Mouse (Mus musculus) myocyte (in vitro differentiated cells): ENCODE measurements around the gene Phf13.

Experiments
- E2F4 ChIP-seq: IDR thresholded peaks from one replicate; pipeline ENCODE4 v1.6.1; 2011; ENCODE audit warnings: mild to moderate bottlenecking, control low read depth, moderate library complexity; ENCODE audit not compliant: insufficient read depth
- MAX ChIP-seq: IDR thresholded peaks from one replicate; pipeline ENCODE4 v1.6.1; 2011; ENCODE audit warnings: low read depth, mild to moderate bottlenecking, control low read depth
- MYOD1 ChIP-seq, 3 experiments: IDR thresholded peaks; one replicate each; pipeline ENCODE4 v1.6.1; 2011; ENCODE audit warnings: control low read depth in 2 of 3, low read depth in 2 of 3, mild to moderate bottlenecking in 2 of 3, moderate library complexity in 1 of 3; ENCODE audit not compliant: insufficient read length in 2 of 3, control insufficient read depth in 1 of 3
- MYOG ChIP-seq, 3 experiments: IDR thresholded peaks; one replicate each; pipeline ENCODE4 v1.6.1; 2011; ENCODE audit warnings: control low read depth in 2 of 3, low read depth in 2 of 3, mild to moderate bottlenecking in 2 of 3; ENCODE audit not compliant: insufficient read length in 2 of 3, control insufficient read depth in 1 of 3, insufficient read depth in 1 of 3
- POLR2A ChIP-seq: IDR thresholded peaks from one replicate; pipeline ENCODE4 v1.6.1; 2011; ENCODE audit warnings: low read depth, mild to moderate bottlenecking, control low read depth, moderate library complexity; ENCODE audit not compliant: insufficient read length
- REST ChIP-seq: IDR thresholded peaks from one replicate; pipeline ENCODE4 v1.6.1; 2011; ENCODE audit warnings: mild to moderate bottlenecking, control low read depth, moderate library complexity; ENCODE audit not compliant: insufficient read depth, insufficient read length
- SRF ChIP-seq: IDR thresholded peaks from one replicate; pipeline ENCODE4 v1.6.1; 2011; ENCODE audit warnings: low read depth; ENCODE audit not compliant: control insufficient read depth, insufficient read length
- TCF12 ChIP-seq: IDR thresholded peaks from one replicate; pipeline ENCODE4 v1.6.1; 2011; ENCODE audit warnings: mild to moderate bottlenecking, control low read depth; ENCODE audit not compliant: poor library complexity, insufficient read depth, severe bottlenecking
- USF1 ChIP-seq: IDR thresholded peaks from one replicate; pipeline ENCODE4 v1.6.1; 2011; ENCODE audit warnings: low read depth, mild to moderate bottlenecking, control low read depth, moderate library complexity

DNA sequence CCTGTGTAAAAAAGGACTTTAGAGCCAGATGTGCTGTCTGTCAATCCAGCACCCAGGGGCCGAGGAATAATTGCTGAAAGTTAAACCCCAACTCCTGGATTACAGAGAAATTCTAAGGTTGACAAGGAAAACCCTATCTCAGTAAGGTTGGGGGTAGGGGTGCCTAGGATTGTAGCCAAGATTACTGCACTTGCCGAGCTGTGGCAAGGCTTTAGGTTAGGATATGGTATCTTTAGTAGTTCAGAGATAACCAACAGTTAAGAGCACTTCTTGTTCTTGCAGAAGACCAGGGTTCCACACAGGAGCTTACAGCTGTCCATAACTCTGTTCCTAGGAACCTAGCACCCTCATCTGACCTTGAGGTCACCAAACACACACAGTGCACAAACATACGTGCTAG, 1.6 kb upstream of the Phf13 start:
- TF ChIP-seq POLR2A, result no peak
- TF ChIP-seq TCF12, result no peak
- TF ChIP-seq MYOG (IDR thresholded peaks at IDR 0.05; ENCODE audit: control insufficient read depth in 1 of 3, insufficient read depth in 1 of 3, insufficient read length in 2 of 3, low read depth in 2 of 3), result no peak
- no peak for TF ChIP-seq E2F4
- no peak for TF ChIP-seq MAX
- TF ChIP-seq MYOD1 (IDR thresholded peaks at IDR 0.05; ENCODE audit: control insufficient read depth in 1 of 3, insufficient read length in 2 of 3, low read depth in 2 of 3), result no peak
- no peak for TF ChIP-seq USF1
- TF ChIP-seq SRF, result no peak
- TF ChIP-seq REST, result no peak
